Mouse (Mus musculus) right cerebral cortex, postnatal 14 days (tissue): ENCODE results near the gene Fbxo6.

ENCODE experiments used
- DNase-seq: peaks from one replicate; pipeline ENCODE4 v3.0.0; 2022

The Fbxo6 gene

DNA sequence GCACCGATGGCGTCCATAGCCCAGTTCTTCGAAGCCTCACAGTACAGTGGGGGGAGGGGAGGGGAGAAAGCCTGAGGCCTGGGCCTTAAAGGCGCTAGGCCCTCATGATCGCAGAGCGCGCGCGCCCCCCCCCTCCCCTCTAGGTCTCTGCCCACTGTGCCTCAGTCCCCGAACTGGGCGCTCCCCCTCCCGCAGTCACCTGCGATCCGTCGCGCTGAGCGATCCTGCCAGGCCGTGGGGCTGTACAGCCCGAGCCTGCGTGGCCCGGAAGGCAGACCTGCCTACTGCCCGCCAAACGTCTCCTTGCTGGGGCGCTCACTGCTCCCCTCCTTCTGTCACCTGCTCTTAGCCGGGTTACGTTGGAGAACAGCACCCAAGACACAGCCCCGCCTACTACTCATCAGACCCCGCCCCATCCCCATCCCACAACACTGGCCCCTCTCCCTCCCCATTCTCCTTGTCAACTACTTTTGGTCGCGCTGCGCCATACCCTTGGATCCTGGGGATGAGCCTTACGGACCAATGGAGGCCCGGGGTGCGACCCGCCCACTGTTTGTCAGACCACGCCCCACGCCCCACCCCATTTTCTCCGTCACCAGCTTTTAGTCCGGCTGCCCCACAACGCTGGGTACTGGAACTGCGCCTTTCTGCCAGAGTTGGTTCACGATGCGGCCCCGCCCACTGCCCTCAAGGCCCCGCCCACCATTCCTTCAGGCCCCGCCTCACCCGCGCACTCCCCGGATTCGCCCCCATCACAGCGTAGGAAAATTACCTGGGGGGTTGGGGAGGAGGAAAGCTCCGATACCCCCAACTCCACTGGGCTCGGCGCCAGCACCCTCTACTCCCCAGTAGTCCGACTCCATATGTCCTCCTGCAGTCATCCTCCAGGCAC lies 7.8 kb upstream of the Fbxo6 start:
- DNase-seq = peak; percentile 97

DNA sequence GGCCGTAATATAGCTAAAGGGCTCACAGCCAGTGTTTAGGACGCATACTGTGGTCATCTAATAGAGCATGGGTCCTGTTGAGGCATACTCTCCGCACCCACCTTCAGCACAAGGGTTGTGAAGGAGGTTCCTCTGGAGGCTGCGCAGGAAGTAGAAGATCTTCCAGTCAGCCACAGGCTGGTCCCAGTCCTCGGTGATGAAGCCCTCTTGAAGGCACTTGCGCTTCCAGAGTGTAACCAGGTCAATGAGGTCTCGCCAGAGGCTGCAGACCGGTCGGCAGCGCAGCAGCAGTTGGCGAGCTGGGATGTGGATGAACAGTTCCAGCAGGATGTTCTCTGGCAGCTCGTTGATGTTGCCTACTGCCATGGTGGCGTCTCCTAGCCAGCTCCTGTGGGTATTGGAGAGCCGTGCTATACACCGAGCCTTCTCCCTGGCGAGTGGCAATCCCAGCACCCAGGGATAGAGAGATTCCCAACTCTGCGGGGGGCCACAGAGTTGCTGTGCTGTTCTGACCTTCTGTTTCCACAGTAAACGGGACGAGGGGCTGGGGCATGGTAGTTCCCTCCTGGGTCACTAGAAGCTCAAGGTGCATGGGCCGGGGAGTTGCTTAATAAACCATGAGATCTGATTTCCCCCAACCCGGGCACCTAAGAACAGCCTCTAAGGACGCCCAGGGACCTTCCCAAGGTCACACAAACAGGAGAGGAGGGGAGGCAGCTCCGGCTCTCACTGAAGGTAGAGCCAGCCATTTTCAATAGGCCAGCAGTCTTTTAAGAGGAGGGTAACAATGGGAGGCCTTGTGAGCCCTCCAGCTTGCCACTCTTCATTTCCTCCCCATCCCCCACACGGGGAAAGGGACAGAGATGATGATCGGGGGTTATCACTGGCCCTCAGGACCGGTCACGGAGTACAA lies 6.8 kb upstream of the Fbxo6 start:
- no peak for DNase-seq

DNA sequence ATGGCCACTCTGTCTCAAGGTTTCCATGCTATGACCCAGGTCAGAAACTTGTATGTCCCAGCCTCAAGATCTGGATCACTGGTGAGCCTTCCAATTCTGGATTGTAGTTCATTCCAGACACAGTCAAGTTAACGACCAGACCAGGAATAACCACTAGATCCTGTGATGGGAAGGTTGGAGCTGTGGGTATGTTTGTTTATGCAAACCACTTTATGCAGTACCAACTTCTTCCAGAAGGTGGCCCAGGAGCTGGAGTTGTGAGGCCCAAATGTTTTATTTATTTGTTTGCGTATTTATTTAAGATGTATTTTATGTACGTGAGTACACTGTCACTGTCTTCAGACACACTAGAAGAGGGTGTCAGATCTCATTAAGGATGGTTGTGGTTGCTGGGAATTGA lies 3.0 kb upstream of the Fbxo6 start:
- peak; percentile 69 for DNase-seq

DNA sequence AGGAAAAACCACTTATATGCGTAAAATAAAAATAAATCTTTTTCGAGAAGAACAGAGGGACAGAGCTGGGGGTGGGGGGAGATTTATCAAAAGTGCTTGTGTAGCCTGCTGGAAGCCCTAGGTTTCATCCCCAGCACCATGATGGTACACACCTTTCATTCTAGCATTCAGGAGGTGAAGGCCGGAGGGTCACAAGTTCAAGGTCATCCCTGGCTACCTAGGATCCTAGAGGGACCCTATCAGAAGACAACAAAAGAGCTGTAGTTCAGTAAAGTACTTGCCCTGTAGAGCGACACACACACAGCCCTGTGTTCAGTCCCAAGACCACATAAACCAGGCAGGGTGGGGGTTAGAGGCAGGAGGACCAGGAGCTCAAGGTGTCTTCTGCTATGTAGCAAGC lies 2.1 kb upstream of the Fbxo6 start:
- no peak for DNase-seq

DNA sequence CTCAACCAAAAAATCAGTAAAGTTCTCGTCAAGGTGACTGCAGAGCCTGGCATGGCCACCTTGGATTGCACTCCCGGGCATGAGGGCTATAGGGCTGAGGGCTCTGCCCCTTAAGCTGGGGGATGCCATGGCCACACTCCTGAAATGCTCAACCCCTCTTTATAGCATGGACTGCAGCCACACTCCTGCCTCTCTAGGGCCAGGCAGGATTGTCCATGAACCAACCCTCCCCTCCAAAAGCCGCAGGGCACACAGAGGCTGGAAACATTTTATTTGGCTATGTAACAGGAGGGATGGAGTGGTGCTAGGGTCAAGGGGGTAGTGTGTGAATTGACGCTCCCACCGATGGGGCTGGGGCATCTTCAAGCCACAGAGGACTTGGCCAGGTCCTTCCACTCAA lies 607 bp upstream of the Fbxo6 start:
- DNase-seq = no peak

DNA sequence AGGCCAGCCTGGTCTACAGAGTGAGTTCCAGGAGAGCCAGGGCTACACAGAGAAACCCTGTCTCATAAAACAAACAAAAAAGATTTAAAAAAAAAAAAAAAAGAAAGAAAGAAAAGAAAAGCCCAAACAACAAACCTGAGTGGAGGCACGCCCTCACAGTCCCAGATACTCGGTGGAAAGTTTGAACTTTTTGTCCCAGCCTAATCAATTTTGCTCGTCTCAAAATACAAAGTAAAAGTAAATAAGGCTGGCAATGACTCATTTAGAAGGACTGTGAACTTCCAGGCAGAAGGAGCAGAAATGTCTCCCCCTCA lies 1.0 kb downstream of the Fbxo6 start:
- no peak for DNase-seq

DNA sequence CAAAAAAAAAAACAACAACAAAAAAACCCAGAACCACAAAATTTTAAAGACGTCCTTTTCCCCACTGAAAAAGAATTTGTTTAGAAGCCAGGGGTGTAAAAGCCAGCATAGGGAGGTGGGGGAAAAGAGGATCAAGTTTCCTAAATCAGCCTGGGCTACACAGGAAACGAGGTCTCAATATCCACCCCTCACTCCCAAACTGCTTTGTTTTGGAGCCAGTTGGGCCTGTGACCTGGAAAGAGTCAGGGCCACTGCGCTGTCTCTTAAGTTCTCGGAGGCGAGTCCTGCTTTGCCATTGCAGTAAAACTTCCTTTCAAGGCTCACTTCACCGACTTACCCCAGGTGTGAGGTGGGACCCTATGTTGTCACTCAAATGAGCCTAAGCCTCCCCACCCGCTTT lies 1.7 kb downstream of the Fbxo6 start:
- no peak for DNase-seq

DNA sequence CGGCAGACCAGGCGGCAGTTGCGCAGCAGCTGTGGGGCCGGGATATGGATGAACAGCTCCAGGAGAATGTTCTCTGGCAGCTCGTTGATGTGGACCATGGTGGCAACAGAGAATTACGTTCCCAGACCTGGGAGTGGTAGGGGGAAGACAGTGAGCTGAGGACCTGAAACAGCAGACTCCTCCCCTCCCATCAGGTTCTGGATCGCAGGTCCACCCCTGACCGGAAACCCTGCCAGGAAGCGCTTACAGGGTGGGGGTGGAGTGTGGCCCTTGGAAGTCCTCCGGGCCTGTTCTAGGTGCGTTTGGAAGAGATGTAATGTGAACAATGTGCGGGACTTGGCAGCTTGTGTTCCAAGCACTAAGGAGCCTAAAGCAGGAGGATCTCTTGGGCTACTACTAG lies 2.4 kb downstream of the Fbxo6 start:
- no peak for DNase-seq

DNA sequence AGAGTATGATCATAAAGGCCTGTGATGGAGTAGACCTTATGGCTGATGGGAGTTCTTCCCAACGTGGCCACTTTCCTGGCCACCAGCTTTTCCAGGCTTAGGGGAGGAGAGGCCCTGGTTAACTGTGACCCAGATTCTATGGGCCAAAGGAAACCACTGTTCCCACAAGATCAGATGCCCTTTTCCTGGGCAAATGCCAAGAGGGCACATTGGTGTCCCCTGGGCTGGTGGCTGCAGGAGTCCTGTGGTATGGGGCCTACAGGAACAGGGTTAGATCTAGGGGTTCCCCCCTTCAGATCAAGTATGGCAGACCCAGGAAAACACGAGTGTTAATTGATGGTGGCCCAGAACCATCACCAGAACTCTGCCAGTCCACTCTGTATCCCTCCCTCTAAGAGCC lies 4.2 kb downstream of the Fbxo6 start:
- no peak for DNase-seq

DNA sequence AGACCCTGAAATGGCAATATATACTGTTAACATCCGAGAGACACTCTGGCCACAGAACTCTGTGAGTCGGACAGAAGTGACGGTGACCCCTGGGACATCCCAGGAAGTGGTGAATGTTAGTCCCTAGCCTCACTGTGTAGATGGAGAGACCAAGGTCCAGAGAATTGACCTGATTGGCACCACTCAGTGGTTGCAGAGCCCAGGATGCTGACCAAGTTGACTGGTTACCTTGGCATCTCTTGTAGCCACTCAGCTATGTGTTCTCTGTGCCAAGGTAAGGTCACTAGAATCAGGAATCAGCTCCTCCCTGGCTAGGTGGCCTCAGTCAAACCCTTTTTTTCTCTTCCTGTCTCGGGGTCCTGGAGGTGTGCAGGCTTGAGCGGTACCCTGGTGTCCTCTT lies 8.2 kb downstream of the Fbxo6 start:
- DNase-seq = no peak

DNA sequence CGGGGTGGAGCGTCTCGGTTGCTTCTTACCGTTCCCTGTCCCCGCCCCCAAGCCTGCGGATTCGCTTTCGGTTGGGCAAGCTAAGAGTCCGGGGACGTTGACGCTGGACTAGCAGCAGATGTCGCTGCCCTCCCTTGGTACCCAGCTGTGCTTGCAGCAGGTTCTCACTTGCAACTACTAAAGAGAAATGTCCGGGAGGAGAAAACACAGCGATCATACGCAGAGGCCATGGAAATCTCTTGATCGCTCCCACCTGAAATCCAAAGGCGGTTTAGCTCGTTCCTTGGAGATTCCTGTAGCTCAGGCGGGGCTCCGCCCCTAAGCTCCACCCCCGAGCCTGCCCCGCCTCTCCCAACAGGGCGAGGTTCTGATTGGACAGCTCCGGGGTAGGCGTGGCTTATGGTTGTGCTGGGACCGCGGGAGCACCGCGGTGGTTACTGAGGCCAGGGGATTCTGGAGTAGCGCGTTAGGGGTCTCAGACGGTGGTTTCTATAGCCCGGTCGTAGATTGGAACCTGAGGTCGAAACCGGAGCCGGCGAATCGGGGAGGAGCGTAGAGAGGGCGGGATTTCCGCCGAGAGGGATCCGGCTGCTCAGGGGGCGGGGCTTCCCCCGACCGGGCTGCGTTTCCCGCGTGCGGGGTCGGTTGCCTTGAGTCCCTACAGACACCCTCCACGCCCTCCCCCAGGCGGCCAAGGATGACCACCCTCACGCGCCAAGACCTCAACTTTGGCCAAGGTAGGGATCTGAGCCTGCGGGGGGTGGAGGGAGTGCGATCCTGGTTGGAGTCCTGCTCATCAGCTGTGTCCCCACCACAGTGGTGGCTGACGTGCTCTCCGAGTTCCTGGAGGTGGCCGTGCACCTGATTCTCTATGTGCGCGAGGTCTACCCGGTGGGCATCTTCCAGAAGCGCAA lies 11.6 kb downstream of the Fbxo6 start:
- DNase-seq = peak; percentile 87

DNA sequence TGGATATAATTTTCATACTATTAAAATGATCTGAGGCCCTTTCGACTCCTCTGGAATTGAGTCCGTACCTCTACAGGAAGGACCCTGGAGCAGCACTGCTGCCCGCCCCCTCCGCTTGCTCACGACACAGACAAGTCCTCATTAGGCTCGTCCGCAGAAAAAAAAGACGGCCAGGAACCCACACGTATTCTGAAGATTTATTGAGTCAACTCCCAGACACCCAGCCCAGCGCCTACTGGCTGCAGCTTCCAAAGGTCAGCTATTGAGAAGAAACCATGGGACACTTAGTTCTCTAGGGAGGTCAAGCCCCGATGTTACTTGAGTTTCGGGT lies 12.2 kb downstream of the Fbxo6 start:
- DNase-seq = no peak

DNA sequence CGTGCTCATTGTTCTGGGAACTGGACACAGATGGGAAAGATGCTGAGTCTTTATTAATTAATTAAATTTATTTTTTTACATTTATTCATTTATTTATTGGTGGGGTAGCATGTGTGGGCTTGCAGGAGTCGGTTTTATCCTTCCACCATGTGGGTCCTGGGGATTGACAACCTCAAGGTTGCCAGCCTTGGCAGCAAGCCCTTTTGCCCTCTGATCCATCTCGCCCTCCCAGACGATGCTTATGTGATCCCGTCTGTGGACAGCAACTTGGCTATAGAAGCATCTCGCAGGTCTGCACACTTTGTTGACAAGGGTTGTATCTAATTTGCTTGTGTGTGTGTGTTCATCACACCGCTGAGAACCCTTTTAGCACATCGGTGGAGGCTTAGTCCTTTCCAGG lies 14.4 kb downstream of the Fbxo6 start:
- DNase-seq = no peak

DNA sequence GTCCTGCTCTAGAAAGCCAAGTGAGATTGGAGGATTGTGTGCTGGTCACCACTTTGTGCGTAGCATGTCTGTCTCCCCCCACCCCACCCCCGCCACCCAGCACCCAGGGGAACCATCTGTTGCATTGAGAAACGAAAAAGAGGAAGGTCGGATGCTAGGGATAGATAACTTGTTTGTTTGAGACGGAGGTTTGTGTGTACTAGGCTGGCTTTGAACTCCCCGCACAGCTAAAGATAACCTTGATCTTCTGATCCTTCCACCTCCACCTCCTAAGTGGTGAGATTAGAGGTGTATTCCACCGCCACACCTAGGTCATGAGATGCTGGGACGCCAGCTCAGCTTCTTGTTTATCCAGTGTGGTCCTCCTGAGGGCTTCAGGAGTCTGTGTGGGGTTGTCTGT lies 17.0 kb downstream of the Fbxo6 start:
- no peak for DNase-seq

DNA sequence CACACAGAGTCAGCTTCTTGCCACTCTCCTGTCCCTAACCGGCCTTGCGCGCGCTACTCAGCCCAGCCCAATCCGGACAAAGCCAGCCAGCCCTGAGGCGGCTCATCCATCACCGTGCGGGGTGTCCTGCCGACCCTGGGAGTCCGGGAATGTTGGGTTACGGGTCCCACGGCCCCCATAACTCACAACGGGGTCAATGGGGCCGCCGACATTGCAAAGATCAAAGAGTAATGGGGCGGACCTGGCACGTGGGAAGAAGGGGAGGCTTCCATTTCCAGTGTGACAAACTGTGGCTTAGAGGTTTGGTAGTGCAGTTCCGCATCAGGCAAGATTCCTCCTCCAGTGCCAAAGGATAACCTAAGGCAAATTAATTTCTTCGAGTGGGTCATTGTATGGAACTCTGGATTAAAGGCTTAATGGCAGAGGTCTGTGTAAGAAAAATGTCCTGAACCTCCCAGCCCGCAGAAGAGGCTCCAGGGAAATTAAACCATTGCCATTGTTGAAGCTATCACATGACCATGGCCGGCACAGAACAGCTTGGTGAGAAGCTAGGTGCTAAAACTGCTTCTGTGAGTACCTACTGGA lies 20.4 kb downstream of the Fbxo6 start:
- no peak for DNase-seq

DNA sequence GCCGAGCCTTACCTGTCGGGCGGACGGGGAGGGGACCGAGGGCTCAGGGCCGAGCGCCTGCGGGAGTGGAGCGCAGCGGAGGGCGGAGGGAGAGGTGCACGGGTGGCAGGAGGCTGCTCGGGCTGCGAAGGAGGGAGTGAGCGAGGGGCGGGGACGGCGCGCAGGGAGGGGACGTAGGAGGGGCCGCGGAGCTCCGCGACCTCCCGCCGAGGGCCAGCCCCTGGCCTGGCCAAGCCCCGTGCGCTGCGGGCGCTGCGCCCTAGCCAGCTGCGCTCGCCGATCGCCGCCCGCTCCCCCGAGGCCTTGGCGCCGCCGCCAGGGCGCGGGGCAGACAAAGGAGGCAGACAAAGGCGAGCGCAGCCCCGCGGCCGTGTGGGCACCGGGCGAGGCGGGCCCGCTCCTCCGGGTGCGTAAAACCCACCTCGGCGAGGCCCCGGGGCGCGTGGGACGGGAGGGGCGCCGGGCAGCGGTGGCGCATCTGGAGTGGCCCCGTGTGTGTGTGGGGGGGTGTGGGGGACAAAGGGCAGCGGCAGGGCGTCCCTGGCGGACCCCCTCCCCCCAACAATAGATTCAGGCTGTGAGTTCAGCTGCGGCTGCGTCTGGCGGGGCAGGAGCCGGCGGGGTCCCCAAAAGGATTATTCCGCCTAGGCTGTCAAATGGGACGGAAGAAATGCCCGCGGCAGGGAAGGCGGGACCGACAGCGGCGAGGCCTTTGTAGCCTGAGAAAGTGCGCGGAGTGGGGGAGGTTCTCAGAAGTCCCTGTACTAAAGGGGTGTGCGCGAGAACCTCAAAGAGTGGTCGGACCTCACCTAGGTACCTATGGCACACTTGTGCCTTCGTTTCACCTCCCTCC lies 21.2 kb downstream of the Fbxo6 start, which contains the start of gene Draxin:
Gene Draxin, minus strand, starts transcription at position 138 of the 853 bp plus-strand sequence.
- DNase-seq = peak; percentile 42

DNA sequence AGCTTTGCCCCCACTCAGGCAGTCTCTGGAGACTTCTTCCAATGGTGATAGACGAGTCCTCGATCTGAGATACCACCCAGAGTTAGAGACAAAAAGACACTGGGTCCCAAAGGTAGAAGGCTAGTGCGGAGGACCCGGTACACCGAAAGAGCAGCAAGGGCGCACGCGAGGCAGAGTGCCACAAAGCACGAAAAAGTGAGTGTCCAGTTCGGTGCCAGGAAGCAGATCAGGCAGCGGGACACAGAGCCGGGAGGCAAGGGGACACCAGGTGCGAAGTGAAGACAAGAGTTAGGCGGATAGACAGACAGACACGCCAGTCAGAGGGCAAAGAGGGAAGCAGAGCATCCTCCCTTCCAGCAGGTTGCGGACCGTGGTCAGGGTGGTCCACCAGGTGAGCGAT lies 21.8 kb downstream of the Fbxo6 start, which contains the start of gene Mad2l2:
Gene Mad2l2, plus strand, starts transcription at position 252 of the 400 bp plus-strand sequence.
- no peak for DNase-seq

DNA sequence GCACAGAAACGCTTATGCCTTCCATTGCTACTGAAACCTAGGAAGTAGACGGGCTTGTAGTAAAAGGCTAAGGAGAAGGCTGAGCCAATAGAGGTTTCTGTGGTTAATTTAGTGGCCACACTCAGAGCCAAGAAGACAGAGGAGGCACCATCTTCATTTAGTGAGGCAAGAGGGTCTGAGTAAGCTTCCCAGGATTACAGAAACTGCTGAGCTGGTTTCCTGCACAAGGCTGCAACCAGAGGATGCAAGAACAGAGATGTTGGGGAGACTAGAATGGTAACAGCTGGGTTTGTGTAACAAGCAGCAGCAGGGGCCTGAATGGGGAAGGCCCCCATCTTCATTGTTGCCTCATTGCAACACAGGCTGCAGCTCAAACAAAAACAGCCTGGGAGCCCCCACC lies 23.3 kb downstream of the Fbxo6 start:
- no peak for DNase-seq

DNA sequence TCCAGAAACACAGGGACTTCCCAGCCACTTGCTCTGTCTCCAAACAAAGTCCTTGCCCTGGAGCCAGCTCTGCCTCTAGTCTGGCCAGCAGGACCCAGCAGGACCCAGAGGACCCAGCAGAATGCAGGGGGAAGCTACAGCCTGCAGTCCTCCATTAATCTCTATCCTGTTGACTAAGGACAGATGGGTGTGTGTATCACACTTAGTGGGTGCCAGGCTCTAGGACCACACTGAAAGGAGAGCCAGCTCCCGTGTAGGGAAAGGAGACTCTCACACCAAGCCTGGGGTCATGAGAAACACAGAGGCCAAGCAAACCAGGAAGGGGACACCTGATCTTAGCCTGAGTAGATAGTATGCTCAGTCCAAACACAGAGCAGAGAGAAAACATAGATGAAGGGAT lies 23.7 kb downstream of the Fbxo6 start:
- no peak for DNase-seq

DNA sequence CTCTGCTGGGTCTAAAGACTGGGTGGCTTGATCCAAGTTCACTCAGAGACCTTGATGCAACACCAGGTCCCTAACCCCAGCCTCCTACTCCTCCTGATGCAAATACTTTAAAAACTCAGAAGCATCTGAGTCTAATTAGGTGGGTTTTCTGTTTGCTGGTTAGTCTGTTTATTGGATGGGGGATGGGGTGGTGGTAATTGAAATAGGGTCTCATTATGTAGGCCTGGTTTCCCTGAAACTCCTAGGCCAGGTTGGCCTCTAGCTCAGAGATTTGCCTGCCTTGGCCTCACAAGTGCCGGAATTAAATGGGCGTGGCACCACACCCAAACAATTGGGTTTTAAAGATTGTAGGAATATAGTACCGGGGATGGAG lies 29.3 kb downstream of the Fbxo6 start:
- no peak for DNase-seq

DNA sequence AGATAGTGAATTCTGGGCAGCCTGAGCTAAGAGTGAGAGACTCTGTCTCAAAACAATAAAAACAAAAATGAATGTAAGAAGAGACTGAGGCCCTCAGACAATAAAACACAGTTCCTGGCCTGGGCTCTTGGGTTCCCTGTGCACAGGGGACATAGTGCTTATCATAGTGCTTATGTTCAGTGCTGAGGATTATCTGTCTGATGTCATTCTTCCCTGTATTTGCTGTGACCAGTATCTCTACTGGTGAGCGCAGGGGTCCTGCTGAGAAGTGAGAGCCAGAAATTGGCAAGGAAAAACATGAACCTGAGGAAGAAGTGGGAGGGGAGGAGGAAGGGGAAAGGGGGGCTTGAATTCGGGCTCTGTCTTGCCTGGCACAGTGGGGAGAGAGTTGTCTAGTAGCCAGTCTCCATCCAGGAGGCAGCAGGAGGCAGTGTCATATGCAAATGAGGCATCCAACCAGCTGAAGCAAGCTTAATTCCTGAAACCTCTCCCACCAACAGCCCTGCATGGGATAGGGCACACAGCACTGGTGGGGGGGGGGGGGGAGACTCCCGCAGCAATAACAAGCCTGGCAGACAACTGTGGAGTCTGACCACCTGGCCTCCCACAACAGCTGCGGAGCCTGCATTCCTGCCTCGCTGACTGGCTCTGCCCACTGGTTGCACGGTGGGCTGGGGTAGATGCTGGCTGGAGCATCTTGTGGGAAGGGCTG lies 29.8 kb downstream of the Fbxo6 start:
- DNase-seq = no peak
